Mouse (Mus musculus) C2C12 (cell line): Measurements from ENCODE around the gene Ctcfl. TPM values are rescaled to one million over a fixed set of nuclear protein-coding genes. Genes with fewer than 3 reads are reported as not detected.

ENCODE experiments used
- H3K27me3 ChIP-seq: one replicate; pipeline ENCODE4 v1.6.1; 2011; ENCODE audit not compliant: control insufficient read depth, insufficient read depth, insufficient read length
- H3K36me3 ChIP-seq: one replicate; pipeline ENCODE4 v1.6.1; 2011; ENCODE audit not compliant: control insufficient read depth, insufficient read depth
- H3K4me3 ChIP-seq: one replicate; pipeline ENCODE4 v1.5.1; 2011; ENCODE audit warnings: mild to moderate bottlenecking, control low read depth; ENCODE audit not compliant: poor library complexity, insufficient read depth, severe bottlenecking
- H3K79me2 ChIP-seq: one replicate; pipeline ENCODE4 v1.6.1; 2011; ENCODE audit not compliant: control insufficient read depth, insufficient read depth
- H3K79me3 ChIP-seq: one replicate; pipeline ENCODE4 v1.6.1; 2011; ENCODE audit warnings: low read depth, control low read depth
- H3ac ChIP-seq: one replicate; pipeline ENCODE3; 2011; ENCODE audit warnings: low read depth; ENCODE audit not compliant: control insufficient read depth, insufficient read length
- CEBPB ChIP-seq: IDR thresholded peaks from one replicate; pipeline ENCODE4 v1.6.1; 2011; ENCODE audit warnings: low read depth, mild to moderate bottlenecking, control low read depth, moderate library complexity
- CTCF ChIP-seq: IDR thresholded peaks from one replicate; pipeline ENCODE4 v1.5.1; 2011; ENCODE audit not compliant: control insufficient read depth, insufficient read depth, insufficient read length
- FOSL1 ChIP-seq: IDR thresholded peaks from one replicate; pipeline ENCODE4 v1.8.0; 2011; ENCODE audit warnings: mild to moderate bottlenecking, low read length; ENCODE audit not compliant: poor library complexity, insufficient read depth, severe bottlenecking
- MAX ChIP-seq: IDR thresholded peaks from one replicate; pipeline ENCODE4 v1.6.1; 2011; ENCODE audit warnings: mild to moderate bottlenecking, control low read depth
- MYOD1 ChIP-seq: IDR thresholded peaks from one replicate; pipeline ENCODE4 v1.6.1; 2011; ENCODE audit warnings: low read depth; ENCODE audit not compliant: control insufficient read depth, insufficient read length
- MYOG ChIP-seq: IDR thresholded peaks from one replicate; pipeline ENCODE4 v1.6.1; 2011; ENCODE audit not compliant: control insufficient read depth, insufficient read length; ENCODE audit errors: extremely low read depth
- USF1 ChIP-seq: IDR thresholded peaks from one replicate; pipeline ENCODE4 v1.6.1; 2011; ENCODE audit warnings: low read depth, mild to moderate bottlenecking, control low read depth, moderate library complexity
- polyA plus RNA-seq: library from polyadenylated mRNA; unstranded; fragments of >200 nt; fragmentation: generic; extraction: Trizol; gene quantifications from one replicate; pipeline ENCODE4 v1.2.1, GENCODE M21; 2012; ENCODE audit warnings: missing spikeins

Gene Ctcfl
- polyA plus RNA-seq, 1 experiment, result not detected

DNA sequence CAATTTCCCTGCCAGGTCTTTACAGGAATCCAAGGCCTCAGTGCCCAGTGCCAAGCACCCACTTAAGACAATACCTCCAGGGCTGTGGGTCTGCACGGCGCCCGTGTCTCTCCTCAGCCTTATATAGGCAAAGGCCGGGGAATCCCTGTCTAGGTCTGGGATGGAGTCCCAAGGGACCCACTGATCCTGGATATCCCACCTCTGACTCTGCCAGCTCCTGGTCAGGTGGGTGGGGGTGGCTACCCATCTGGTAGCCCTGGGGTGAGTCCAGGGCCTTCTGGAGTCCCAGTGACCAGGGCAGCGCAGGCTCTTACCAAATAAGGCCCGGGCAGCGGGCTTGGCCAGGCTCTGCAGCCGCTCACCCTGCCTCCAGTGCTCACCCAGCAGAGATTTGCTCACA is 66.4 kb downstream of the Ctcfl start:
- no peak for TF ChIP-seq MYOD1
- no peak for TF ChIP-seq CEBPB
- no peak for TF ChIP-seq CTCF
- TF ChIP-seq MAX, result no peak
- no peak for TF ChIP-seq FOSL1
- TF ChIP-seq MYOG, result no peak
- TF ChIP-seq USF1, result no peak
- peaks cover 17% of the 10 kb centered on the region for H3K27me3 ChIP-seq
- H3K36me3 ChIP-seq, result no peaks in the 10 kb centered on the region
- no peaks in the 10 kb centered on the region for H3K79me3 ChIP-seq
- H3ac ChIP-seq, result no peak overlapping the region
- no peaks in the 10 kb centered on the region for H3K79me2 ChIP-seq
- no peak overlapping the region for H3K4me3 ChIP-seq

DNA sequence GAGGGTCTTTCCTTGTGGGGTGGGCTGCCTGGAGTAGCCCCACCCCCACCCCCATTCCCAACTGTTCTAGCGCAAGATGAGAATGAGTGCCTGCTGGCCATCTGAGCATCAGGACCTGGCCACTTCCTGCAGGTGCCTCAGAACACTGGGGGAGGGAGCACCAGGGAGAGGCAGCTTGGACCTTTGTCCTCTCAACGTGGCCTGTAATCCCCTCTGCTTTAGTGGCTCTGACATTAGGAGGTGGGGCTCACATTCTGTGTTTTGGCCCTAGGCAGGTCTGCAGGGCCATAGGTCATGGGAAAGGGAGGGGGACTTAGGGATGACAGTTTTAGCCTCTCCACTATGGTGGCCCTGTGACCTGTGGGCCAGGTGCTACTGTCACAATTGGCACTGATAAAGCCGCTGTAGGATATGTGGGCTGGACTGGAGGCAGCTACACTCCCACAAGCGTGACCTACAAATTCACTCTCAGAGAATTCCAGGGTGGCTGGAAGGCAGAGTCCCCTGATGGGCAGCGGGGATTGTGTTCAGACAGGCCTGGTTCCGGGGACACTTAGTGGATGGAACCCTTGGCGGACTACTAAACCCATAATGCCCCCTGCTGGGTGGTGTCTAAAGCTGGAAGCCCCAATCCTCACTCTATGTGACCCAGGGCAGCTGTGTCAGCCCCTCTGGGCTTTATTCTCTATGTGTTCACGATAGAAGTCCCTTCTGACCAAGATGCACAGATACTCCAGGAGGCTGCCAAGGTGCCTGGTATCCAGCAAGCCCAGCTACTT is 68.5 kb downstream of the Ctcfl start:
- Histone ChIP-seq H3K36me3 (no peaks in the 10 kb centered on the region), H3K79me3 (no peaks in the 10 kb centered on the region), H3ac (no peak overlapping the region), H3K4me3 (no peak overlapping the region), H3K79me2 (no peaks in the 10 kb centered on the region), H3K27me3 (peaks cover 17% of the 10 kb centered on the region)
- no peak for TF ChIP-seq CEBPB
- no peak for TF ChIP-seq CTCF
- TF ChIP-seq MYOG, result no peak
- TF ChIP-seq FOSL1, result no peak
- no peak for TF ChIP-seq MAX
- no peak for TF ChIP-seq USF1
- TF ChIP-seq MYOD1, result no peak

DNA sequence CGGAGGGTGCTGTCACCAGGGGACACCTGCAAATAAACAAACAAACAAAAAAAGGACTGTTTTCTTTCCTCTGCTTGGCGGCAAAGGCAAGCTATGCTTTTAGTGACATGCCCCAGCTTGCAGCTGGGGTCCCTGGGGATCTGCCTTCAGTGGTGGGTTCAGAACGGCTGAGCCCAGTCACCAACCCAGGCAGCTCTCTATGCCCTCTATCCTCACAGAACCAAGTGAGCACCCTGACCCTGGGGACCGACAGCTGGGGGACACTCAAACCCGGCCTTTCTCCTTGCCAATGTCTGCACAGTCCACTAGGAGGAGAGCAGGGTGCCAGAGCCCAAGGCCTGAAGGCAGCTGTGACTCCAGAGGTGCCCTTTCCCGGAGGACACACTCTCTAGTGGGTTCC is 69.5 kb downstream of the Ctcfl start:
- Histone ChIP-seq H3K27me3 (peaks cover 17% of the 10 kb centered on the region), H3K79me3 (no peaks in the 10 kb centered on the region), H3ac (no peak overlapping the region), H3K79me2 (no peaks in the 10 kb centered on the region), H3K36me3 (no peaks in the 10 kb centered on the region), H3K4me3 (no peak overlapping the region)
- no peak for TF ChIP-seq CTCF
- no peak for TF ChIP-seq MYOD1
- TF ChIP-seq CEBPB, result no peak
- no peak for TF ChIP-seq MAX
- TF ChIP-seq FOSL1, result no peak

DNA sequence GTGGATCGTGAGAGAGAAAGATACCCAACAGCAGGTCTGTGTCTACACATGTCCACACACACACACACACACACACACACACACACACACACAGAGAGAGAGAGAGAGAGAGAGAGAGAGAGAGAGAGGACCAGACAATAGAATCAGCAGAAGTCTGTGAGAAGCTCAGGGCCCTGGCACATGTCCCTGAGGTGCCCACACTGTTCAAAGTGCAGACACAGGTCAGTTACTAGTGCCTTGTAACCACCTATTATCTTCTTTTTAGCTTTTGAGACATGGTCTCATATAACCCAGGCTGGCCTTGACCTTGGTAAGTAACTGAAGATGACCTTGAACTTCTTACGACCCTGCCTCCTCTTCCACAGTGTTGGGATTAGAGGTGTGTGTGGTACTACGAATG is 70.1 kb downstream of the Ctcfl start:
- Histone ChIP-seq H3K79me3 (no peaks in the 10 kb centered on the region), H3K4me3 (no peak overlapping the region), H3ac (no peak overlapping the region), H3K79me2 (no peaks in the 10 kb centered on the region), H3K36me3 (no peaks in the 10 kb centered on the region), H3K27me3 (peaks cover 11% of the 10 kb centered on the region)
- no peak for TF ChIP-seq CEBPB

DNA sequence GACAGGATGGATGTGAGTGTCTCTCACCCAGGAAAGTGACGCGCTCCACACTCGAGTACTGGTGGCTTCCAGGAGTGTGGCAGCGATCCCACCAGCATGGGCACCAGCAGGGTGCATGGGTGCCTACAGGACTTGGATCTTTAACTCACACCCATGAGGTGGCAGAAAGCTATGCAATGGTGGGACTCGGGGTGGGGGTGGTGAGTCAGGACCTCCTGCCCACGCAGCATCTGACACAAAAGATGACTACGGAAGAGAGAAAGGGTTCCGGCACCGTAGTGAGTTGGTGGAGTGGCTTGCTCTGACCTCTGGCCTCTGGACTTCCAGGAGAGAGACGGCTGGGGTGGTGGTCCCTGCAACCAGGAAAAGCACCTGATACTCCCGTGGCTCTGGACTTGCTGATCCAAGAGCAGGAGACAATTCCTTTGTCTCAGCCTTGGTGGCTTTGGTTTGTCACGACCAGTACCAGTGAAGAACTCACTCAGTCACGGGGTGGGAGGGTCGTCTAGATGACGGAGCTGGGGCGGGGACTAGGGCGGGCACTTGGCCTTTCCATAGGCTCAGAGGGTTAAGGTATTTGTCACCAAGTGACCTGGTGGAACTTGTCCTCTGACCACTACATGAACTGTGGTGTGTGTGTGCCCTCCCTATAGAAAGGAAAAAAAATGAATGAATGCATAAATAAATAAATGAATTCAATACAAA is 71.1 kb downstream of the Ctcfl start:
- H3K79me2 ChIP-seq, result no peaks in the 10 kb centered on the region
- H3K27me3 ChIP-seq, result peaks cover 6% of the 10 kb centered on the region
- no peak for TF ChIP-seq CEBPB
- TF ChIP-seq USF1, result no peak
- TF ChIP-seq CTCF, result no peak
- no peak for TF ChIP-seq MYOG
- no peak for TF ChIP-seq MYOD1
- no peak for TF ChIP-seq MAX
- no peak for TF ChIP-seq FOSL1
- H3ac ChIP-seq, result no peak overlapping the region
- H3K36me3 ChIP-seq, result no peaks in the 10 kb centered on the region
- H3K79me3 ChIP-seq, result no peaks in the 10 kb centered on the region
- H3K4me3 ChIP-seq, result no peak overlapping the region

DNA sequence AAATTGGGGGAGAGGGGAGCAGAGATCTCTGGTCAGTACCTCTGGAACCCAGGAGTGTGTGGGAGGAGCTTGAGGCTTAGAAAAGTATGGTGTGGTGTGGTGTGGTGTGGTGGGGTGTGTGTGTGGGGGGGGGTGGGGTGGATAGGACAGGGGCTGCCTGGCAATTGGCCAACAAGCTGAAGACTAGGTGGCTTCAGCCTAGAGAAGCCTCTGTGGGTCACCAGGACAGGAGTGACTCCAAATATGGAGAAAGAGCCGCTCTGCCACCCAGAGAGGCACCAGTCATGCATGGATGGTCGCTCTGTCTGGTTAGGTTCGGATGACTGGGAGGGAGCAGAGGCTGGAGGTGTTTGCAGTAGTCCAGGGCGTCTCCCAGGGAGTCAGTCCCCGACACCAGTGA is 71.9 kb downstream of the Ctcfl start:
- TF ChIP-seq MYOG (no peak), CTCF (no peak), MYOD1 (no peak), CEBPB (no peak), USF1 (no peak), MAX (no peak), FOSL1 (no peak)
- H3K79me3 ChIP-seq, result no peaks in the 10 kb centered on the region
- no peaks in the 10 kb centered on the region for H3K36me3 ChIP-seq
- no peaks in the 10 kb centered on the region for H3K79me2 ChIP-seq
- no peak overlapping the region for H3ac ChIP-seq
- H3K27me3 ChIP-seq, result peaks cover 6% of the 10 kb centered on the region
- no peak overlapping the region for H3K4me3 ChIP-seq
